Mouse (Mus musculus): ENCODE measurements at regions not wholly inside any gene's neighbourhood (a gene's known extent, or its start where the extent isn't known, plus 50 kb on each side); places are given as distances from the start of the nearest gene placed in this dataset.
"Not testable (repeated sequence)": the region's sequence is repeated elsewhere in the genome, so short reads cannot be mapped to it uniquely, and the experiment has no call there.

DNA sequence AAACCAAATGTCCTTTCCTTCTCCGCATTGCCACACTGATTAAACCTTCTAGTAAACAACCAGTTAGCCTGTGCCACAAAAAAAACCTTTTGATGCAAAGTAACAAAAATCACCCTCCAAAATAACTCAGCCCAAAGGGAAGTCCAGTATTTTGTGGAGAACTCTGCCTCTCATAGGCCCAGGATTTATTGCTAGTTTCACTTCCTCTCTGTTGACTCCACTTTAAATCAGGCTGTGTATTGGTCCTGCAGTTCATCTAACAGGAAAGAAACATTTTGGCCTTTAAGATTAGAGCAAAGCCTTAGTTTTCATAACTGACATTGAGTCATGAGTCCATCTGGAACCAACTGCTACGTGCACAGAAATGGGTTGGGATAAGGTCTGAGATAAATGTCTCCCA, 168.4 kb downstream of the Ube2e3 start:
- Histone ChIP-seq H3K9me3 (ENCODE audit: low read length) (no peaks in the 10 kb centered on the region), H3K4me1 (ENCODE audit: insufficient read depth) (no peaks in the 10 kb centered on the region), H3K4me2 (ENCODE audit: low read depth, low read length) (no peak overlapping the region), H3K4me3 (ENCODE audit: low read depth, low read length) (no peak overlapping the region), H3K36me3 (replicated peaks; ENCODE audit: insufficient read depth, low read length) (no peaks in the 10 kb centered on the region), H3K27me3 (ENCODE audit: insufficient read depth, low read length) (no peaks in the 10 kb centered on the region), H3K9ac (replicated peaks) (no peak overlapping the region), H3K27ac (ENCODE audit: low read depth) (no peak overlapping the region)
- WGBS (ENCODE audit: insufficient replicate concordance), result 27% methylated on average over 2 of the region's 2 CpGs
- DNase-seq (no peak), ATAC-seq (no peak)
- TF ChIP-seq CTCF (IDR thresholded peaks at IDR 0.05; ENCODE audit: low read depth) (no peak), EP300 (IDR thresholded peaks at IDR 0.05; ENCODE audit: low read depth) (no peak)

DNA sequence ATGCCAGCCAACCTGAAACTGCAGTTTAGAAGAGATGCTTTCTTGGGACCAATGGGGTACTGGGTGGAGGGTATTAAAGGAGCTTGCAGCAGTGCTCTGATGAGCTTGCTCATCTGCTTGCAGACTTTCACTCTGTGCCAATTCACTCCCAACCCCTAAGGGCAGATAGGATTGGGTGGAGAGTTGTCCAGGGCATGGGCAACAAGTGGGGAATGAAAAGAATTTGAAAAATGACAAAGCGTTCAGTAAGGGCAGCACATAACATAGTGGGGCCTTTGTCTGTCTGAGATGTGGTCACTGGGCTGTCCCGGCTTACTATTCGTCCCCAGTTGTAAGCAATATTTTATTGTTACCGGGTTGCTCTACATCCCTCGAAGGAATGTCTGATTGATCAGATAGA, 170.7 kb downstream of the Ube2e3 start:
- Histone ChIP-seq H3K9me3 (ENCODE audit: low read length) (no peaks in the 10 kb centered on the region), H3K4me2 (ENCODE audit: low read depth, low read length) (no peak overlapping the region), H3K9ac (replicated peaks) (no peak overlapping the region), H3K4me3 (ENCODE audit: low read depth, low read length) (no peak overlapping the region), H3K27me3 (ENCODE audit: insufficient read depth, low read length) (no peaks in the 10 kb centered on the region), H3K36me3 (replicated peaks; ENCODE audit: insufficient read depth, low read length) (no peaks in the 10 kb centered on the region), H3K4me1 (ENCODE audit: insufficient read depth) (no peaks in the 10 kb centered on the region), H3K27ac (ENCODE audit: low read depth) (no peak overlapping the region)
- DNase-seq (no peak), ATAC-seq (no peak)
- TF ChIP-seq CTCF (IDR thresholded peaks at IDR 0.05; ENCODE audit: low read depth), result no peak
- TF ChIP-seq EP300 (IDR thresholded peaks at IDR 0.05; ENCODE audit: low read depth), result no peak
- 82% methylated on average over 5 of the region's 5 CpGs for WGBS (ENCODE audit: insufficient replicate concordance)

- ATAC-seq; H3K27ac ChIP-seq (ENCODE audit: low read depth); H3K4me3 ChIP-seq (ENCODE audit: low read depth, low read length); DNase-seq; H3K9ac ChIP-seq (replicated peaks); H3K4me1 ChIP-seq (ENCODE audit: insufficient read depth); H3K9me3 ChIP-seq (ENCODE audit: low read length); H3K4me2 ChIP-seq (ENCODE audit: low read depth, low read length); H3K27me3 ChIP-seq (ENCODE audit: insufficient read depth, low read length); H3K36me3 ChIP-seq (replicated peaks; ENCODE audit: insufficient read depth, low read length): not testable (repeated sequence)
- WGBS (ENCODE audit: insufficient replicate concordance), result 83% methylated on average over 3 of the region's 3 CpGs
Observed at GRCm38 (mm10) chr2:79044804-79045203, 176.9 kb downstream of the Ube2e3 start.

GRCm38 (mm10) chr2:79045508-79045907, 177.6 kb downstream of the Ube2e3 start:
- H3K36me3 ChIP-seq (replicated peaks; ENCODE audit: insufficient read depth, low read length), result no peaks in the 10 kb centered on the region
- H3K9ac ChIP-seq (replicated peaks), result no peak overlapping the region
- H3K27ac ChIP-seq (ENCODE audit: low read depth), result no peak overlapping the region
- TF ChIP-seq EP300 (IDR thresholded peaks at IDR 0.05; ENCODE audit: low read depth) (no peak), CTCF (IDR thresholded peaks at IDR 0.05; ENCODE audit: low read depth) (no peak)
- WGBS (ENCODE audit: insufficient replicate concordance), result 69% methylated on average over 4 of the region's 4 CpGs
- DNase-seq, result no peak
- no peaks in the 10 kb centered on the region for H3K4me1 ChIP-seq (ENCODE audit: insufficient read depth)
- no peak overlapping the region for H3K4me3 ChIP-seq (ENCODE audit: low read depth, low read length)
- H3K9me3 ChIP-seq (ENCODE audit: low read length), result no peaks in the 10 kb centered on the region
- ATAC-seq, result no peak
- H3K27me3 ChIP-seq (ENCODE audit: insufficient read depth, low read length), result no peaks in the 10 kb centered on the region
- H3K4me2 ChIP-seq (ENCODE audit: low read depth, low read length), result no peak overlapping the region

DNA sequence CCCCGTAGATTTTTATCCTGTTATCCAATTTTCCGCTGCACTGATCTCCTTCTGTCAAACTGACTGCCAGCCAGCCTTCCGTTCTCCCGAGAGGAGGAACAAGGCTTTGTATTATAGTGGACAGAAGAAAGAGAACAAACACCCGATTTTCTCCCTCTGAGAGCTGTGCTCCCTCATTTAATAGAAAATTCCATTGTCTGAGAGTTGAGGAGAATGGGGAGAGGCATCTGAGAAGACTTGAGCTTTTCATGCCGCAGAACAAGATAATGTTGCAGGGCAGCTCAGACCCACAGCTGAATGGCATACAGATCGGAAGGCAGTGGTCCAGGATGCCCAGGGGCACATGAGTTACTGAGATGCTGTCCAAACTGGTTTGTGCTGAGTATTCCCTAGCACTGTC, 180.1 kb downstream of the Ube2e3 start:
- 73% methylated on average over 7 of the region's 7 CpGs for WGBS (ENCODE audit: insufficient replicate concordance)
- no peak for DNase-seq
- Histone ChIP-seq H3K9me3 (ENCODE audit: low read length) (no peaks in the 10 kb centered on the region), H3K36me3 (replicated peaks; ENCODE audit: insufficient read depth, low read length) (no peaks in the 10 kb centered on the region), H3K27me3 (ENCODE audit: insufficient read depth, low read length) (no peaks in the 10 kb centered on the region), H3K4me2 (ENCODE audit: low read depth, low read length) (no peak overlapping the region), H3K27ac (ENCODE audit: low read depth) (no peak overlapping the region), H3K9ac (replicated peaks) (no peak overlapping the region), H3K4me1 (ENCODE audit: insufficient read depth) (no peaks in the 10 kb centered on the region), H3K4me3 (ENCODE audit: low read depth, low read length) (no peak overlapping the region)
- ATAC-seq, result no peak
- TF ChIP-seq CTCF (IDR thresholded peaks at IDR 0.05; ENCODE audit: low read depth) (no peak), EP300 (IDR thresholded peaks at IDR 0.05; ENCODE audit: low read depth) (no peak)

DNA sequence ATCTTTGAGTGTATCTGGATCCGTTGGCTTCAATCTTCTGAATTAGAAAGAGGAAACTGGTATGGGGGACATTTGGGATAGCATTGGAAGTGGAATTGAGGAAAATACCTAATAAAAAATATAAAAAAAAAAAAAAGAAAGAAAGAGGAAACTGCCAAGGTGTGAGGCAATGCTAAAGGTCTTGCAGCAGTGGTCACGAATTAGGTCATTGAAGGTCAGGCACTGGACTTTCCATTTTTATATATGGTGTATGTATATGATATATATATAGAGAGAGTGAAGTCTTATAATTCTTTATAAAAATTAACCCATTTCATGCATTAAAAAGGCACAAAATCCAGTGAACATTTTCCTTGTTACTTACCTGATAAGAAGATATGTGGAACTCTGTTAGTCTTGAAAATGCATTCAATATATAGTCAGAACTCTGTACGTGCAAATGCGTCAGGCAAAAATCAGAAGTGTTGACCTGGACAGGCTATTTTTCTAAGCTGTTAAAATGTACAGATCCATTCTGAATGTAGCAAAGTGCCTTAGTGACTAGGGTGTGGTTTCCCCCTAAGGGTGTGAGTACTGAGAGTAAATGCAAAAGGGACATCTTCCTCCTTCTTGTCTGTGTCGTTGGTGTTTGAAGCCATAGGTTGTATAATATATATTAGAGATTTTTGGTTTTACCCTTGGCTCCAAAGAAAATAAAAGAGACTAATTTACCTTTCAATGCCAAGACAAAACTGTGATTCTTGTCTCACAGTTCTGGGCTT, 181.0 kb downstream of the Ube2e3 start:
- 76% methylated on average over 5 of the region's 5 CpGs for WGBS (ENCODE audit: insufficient replicate concordance)
- Histone ChIP-seq H3K27ac (ENCODE audit: low read depth) (no peak overlapping the region), H3K27me3 (ENCODE audit: insufficient read depth, low read length) (no peaks in the 10 kb centered on the region), H3K9ac (replicated peaks) (no peak overlapping the region), H3K4me1 (ENCODE audit: insufficient read depth) (no peaks in the 10 kb centered on the region), H3K4me3 (ENCODE audit: low read depth, low read length) (no peak overlapping the region), H3K36me3 (replicated peaks; ENCODE audit: insufficient read depth, low read length) (no peaks in the 10 kb centered on the region), H3K9me3 (ENCODE audit: low read length) (no peaks in the 10 kb centered on the region), H3K4me2 (ENCODE audit: low read depth, low read length) (no peak overlapping the region)
- ATAC-seq (no peak), DNase-seq (no peak)
- no peak for TF ChIP-seq EP300 (IDR thresholded peaks at IDR 0.05; ENCODE audit: low read depth)
- no peak for TF ChIP-seq CTCF (IDR thresholded peaks at IDR 0.05; ENCODE audit: low read depth)

Data from liver, postnatal 0 days (tissue).